Mouse (Mus musculus) gastrocnemius, postnatal 25 days (tissue): ENCODE data around the gene Gm20388. TPM values are rescaled to one million over a fixed set of nuclear protein-coding genes. Genes with fewer than 3 reads are reported as not detected.
A peak's percentile ranks its signal among the peaks of the same experiment; 100 is the strongest.

Experiments
- DNase-seq: peaks from one replicate; pipeline ENCODE4 v3.0.0; 2022
- total RNA-seq, 2 experiments: library from RNA; stranded (reverse); gene quantifications; 1 replicate in 1 of 2; 2 replicates in 1 of 2; pipeline ENCODE4 v1.2.3; 2021

Gm20388 gene
- total RNA-seq, 2 experiments from 2014 or later: 6.7 TPM; not detected in 1

GRCm38 (mm10) chr8:124039351-124039750 lies 4128.7 kb downstream of the Gm20388 start:
- no peak for DNase-seq

- DNase-seq: no peak
Observed at GRCm38 (mm10) chr8:124042201-124042600, 4131.6 kb downstream of the Gm20388 start.

- DNase-seq: no peak
Observed at GRCm38 (mm10) chr8:124044421-124044820, 4133.8 kb downstream of the Gm20388 start.

GRCm38 (mm10) chr8:124044931-124045330 lies 4134.3 kb downstream of the Gm20388 start:
- no peak for DNase-seq

- no peak for DNase-seq
Observed at GRCm38 (mm10) chr8:124045856-124046255, 4135.2 kb downstream of the Gm20388 start.

DNA sequence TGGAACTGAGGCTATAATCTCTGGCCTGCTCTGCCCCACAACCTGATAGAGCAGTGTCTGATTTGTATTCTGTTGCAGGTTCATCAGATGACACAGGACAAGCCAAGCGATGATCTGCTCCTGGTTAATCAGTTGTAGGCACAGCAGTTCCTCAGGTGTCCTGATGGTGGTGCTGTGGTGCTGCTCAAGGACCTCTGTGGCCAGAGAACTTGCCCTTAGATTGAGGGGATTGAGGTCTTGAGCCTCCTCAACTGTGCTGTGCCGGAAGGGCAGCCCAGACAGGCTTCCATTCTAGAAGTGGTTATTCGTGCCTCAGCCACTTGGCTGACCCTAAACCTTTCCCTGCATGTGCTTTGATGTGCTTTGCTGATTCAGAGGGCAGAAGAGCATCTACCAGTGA lies 4141.5 kb downstream of the Gm20388 start:
- DNase-seq: peak; percentile 36

- DNase-seq: no peak
Observed at GRCm38 (mm10) chr8:124052568-124052967, 4141.9 kb downstream of the Gm20388 start.

GRCm38 (mm10) chr8:124056832-124057655 lies 4146.4 kb downstream of the Gm20388 start:
- no peak for DNase-seq

DNA sequence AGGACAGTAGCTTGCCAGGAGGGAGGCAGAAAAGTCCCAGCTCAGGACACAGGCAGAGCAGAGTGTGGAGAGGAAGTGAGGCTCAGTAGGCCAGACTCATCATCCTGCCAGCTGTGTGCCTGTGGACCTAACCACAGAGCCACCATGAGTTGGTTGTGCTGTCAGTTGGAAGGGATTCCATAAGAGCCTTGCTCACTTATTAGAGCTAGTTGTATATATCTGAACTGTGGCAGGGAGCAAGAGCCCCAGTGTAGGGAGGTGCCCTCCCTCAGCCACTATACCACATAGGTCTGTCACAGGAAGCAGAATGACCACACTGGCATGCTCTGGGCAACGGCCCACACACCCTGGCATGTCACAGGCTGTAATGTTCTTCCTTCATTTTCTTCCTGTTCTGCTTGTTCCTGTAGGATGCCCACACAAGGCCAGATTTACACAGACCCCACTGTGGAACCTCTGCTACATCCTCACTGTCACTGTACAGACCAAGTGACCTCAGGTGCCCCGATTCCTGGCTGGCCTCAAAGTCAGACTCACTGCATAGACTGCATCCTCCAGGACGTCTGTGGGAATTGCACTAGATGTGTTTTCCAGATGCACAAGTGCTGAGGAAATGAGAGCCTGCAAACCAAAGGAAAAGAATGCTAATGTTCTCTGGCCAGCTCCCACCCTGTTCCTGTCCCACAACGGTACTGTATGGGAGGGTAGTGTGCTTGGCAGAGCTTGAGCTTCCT lies 4155.9 kb downstream of the Gm20388 start:
- DNase-seq: peak; percentile 60

- no peak for DNase-seq
Observed at GRCm38 (mm10) chr8:124067059-124067750, 4156.6 kb downstream of the Gm20388 start.

DNA sequence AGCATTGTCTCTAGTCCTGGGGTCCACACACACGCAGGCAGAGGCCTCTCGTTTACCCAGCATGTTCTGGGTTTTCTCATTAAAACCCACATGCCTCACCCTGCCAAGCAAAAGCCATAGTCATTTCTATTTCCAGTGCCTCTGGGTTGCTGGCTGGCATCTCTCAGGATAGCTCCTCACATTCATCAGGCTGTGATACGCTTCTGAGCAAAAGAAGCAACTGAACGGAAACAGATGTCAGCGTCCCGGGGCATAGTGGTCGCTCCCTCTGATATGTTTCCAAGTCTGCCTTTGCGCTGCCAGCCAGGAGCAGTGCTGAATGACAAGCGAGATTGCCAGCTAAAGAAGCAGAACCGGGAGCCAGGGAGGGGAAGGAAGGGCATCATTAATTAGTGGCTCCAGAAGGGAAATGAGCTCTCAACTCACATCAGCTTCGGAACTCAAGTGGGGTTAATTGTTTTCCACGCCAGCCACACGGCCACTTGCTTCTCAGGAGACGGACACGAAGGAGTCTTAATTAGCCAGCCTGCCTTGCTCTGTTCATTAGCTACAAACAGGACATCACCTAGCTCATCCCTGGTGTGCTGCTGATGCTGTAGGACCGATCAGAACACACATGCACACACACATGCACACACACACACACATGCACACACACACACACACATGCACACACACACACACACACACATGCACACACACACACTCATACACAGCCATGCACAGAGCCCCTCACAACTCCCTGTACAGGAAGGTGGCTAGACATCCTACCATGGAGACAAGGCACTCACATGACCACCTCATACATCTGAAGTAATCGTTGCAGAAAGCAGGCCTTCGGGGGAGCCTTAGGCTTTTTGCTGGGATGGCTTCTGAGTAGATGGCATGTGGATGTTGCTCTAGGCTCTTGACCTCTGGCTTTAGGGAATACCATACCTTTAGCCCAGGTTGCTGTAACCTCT lies 4160.0 kb downstream of the Gm20388 start:
- no peak for DNase-seq

DNA sequence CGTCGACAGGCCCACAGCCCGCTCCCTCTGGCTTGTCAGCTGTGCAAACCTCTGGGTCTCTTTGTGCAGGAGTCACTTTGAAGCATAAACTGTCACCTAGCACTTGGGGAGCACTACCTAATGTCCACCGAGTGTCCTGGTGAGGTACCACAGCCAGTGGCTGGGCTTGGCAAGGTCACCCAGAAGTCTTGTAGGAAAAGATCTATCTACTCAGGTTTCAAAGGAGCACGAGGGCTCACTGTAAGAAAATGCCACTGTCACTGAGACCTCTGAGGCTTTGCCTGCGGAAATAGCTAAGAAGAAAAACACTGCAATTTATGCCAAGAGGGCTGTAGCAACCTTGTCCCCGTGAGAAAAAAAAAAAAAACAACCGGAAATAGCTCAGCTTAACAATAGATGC lies 4165.3 kb downstream of the Gm20388 start:
- no peak for DNase-seq

- no peak for DNase-seq
Observed at GRCm38 (mm10) chr8:124076416-124076815, 4165.8 kb downstream of the Gm20388 start.

DNA sequence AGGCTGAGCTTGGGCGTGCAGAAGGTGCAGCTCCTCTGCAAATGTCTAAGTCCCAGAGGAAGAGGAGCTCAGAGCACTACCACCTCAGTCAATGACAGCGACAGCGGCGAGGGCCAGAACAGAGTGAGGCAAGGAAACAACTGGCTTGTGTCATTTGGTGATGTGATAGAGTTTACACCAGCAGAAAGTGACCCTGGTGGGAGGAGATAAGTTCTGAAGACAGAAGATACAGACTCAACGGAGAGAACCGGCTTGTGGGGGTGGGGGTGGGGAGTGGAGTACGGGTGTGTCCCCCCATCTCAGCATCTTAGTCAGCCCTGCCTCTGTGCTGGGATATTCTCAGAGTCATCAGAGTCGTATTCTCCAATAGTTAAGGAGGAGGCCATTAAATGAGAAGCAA lies 4166.7 kb downstream of the Gm20388 start:
- DNase-seq: no peak

- no peak for DNase-seq
Observed at GRCm38 (mm10) chr8:124077998-124078397, 4167.4 kb downstream of the Gm20388 start.

DNA sequence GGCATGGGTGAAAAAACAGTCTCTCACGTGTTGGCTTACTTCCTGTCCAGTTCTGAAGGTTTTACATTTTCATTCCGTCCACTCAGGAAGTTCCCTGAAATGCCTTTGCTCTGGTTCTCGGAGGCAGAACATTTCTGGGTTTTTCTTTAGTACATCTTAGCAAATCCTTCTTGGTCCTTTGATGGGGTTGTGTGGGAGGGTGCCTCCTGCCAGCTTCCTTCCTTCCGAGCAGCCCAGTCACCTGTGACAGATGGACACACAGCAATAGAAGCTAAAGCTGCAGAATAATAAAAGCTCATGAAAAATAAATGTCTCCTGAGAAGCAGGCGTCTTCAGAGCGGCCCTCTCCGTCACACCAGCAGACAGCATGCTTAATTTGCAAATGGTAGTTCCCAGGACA lies 4168.3 kb downstream of the Gm20388 start:
- no peak for DNase-seq

DNA sequence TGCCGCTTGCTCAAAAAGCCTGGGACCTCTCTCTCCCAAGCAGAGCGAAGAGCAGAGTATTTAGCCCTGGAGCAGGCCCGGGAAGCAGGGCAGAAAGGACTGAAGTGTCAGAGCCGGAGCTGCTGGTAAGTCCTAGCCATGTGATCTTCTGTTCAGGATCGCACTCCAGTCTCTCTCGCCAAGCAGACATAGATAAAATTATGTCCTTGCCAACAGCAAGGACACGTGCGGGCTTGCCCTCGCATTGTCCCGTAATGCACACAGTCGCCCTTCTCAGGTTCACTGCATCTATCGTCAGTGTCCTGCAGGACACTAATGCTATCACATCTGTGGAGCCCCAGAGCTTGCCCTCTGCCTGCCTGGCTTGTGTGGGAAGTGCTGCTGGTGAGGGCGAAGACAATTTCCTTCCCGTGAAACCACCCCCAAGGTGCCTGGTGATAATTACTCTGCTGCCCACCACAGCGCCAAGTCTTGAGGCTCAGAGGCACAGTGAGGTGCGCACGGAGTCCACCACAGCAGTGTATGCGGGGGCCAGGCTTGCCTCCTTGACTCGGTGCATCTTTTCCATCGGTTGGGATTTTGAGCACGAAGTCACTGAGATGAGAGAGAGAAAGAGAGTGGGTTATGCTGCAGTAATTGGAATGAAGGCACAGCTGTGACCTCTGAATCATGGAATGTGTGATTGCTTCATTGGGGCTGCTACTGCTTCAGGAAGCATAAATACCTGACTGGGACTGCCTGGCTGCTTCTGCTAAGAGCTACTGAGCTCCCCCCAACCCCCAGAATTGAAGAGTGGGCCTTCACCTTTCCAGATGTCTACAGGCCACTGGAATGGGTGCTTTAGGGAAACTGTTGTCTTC lies 4170.1 kb downstream of the Gm20388 start:
- no peak for DNase-seq

DNA sequence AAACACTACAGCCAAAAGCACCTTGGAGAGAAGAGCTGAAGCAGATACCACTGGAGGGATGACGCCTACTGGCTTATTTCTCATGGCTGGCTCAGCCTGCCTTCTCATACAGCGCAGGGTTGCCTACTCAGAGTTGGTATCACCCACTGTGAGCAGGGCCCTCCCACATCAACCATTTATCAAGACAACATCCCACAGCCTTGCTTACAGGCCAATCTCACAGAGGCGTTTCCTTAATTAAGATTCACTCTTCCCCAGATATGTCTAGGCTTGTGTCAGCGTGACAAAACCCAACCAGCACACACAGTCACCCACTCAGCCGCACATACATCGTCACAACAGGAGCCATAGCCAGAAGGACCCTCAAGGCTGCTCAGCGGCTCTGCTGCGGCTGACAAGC lies 4172.0 kb downstream of the Gm20388 start:
- DNase-seq: no peak

DNA sequence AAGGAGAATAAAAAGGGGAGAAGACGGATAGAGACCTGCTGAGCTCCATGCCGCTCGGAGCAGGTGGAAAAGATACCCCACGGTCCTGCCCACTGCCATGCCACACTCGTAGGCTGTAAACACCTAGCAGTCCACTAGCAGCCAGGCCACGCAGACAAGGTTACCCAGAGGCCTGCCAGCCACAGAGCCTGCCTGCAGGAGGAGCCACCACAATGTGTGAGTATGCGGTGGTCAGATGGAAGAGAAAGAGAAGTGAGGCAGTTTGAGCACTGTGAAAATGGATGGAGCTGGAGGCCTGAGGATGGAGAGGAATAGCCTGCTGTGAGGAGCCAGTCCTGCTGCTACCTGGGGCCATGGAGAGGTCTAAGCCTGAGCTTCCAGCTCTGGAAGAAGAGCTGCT lies 4173.0 kb downstream of the Gm20388 start:
- no peak for DNase-seq

DNA sequence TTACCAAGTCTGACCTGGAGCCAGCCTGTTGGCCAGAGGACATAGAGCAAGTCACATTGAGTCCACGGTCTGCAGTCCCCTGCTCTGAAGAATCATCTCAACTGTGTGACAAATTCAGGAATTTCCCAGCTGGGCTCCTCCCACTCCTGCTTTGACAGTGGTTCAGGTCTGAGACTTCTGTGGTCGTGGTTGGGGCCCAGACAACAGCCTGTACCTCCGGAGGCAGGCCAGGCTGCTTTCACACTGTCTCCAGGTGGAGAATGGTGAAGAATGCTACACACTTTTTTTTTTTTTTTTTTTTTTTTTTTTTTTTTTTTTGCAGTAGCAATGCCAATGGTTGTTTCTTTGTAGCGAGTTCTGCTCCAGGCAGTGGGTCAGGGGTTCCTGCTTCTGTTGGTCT lies 4175.0 kb downstream of the Gm20388 start:
- no peak for DNase-seq
